Mouse (Mus musculus): ENCODE results near the gene Tas2r143. TPM values are rescaled to one million over a fixed set of nuclear protein-coding genes. Genes with fewer than 3 reads are reported as not detected.

Gene Tas2r143
- total and polyA plus RNA-seq, 2 experiments from 2014 or later, result not detected

DNA sequence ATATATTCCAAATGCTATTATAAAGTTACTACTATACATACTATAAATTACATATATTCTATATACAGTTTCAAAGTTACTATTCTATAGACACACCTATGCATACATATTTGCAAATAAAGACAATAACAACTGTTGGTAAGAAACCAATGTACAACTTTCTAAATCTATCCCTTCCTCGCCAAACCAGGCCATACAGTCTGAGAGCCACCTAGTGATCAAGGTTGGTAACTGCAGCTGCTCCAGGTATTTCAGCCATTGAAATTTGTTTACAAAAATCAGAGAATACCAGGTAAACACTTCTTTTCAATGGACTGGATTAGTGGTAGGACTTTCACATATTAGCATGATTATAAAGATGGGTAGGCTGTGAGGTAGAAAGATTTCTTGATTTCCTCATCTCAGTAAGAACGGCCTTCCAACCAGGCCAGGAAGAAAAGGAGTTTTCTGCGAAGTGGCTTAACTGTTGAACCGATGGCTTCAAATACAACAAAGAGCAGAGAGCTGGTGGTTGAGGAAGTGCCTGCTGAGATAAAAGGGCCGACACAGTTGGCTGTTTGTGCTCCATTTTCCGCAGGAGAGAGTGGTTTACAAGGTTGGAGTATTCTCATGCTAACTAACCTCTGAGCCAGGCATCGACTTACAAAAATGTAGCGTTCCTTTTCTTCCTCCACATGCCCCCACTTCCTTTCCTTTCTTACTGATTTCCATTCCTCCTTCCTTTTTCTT is 19.5 kb upstream of the Tas2r143 start:
- peak; percentile 90 for TF ChIP-seq CTCF (IDR thresholded peaks at IDR 0.05)
- H3K9ac ChIP-seq (replicated peaks; ENCODE audit: low read length, poor library complexity, severe bottlenecking), result no peak overlapping the region
- H3K27ac ChIP-seq (ENCODE audit: low read depth, low read length), result no peak overlapping the region
- WGBS, result 6% methylated on average over 8 of the region's 8 CpGs
- ATAC-seq (ENCODE audit: low FRiP score), result no peak
- no peaks in the 10 kb centered on the region for H3K4me1 ChIP-seq (ENCODE audit: insufficient read depth, low read length)
- peak; percentile 65 for DNase-seq (ENCODE audit: low spot score)
- H3K9me3 ChIP-seq (ENCODE audit: low read length), result no peaks in the 10 kb centered on the region
- no peaks in the 10 kb centered on the region for H3K27me3 ChIP-seq (ENCODE audit: insufficient read depth, low read length)
- H3K36me3 ChIP-seq (ENCODE audit: insufficient read depth, low read length), result no peaks in the 10 kb centered on the region
- no peak overlapping the region for H3K4me2 ChIP-seq (ENCODE audit: low read depth, low read length, poor library complexity, severe bottlenecking)
- no peak overlapping the region for H3K4me3 ChIP-seq (ENCODE audit: low read depth, low read length)

GRCm38 (mm10) chr6:42381221-42381620 is 18.8 kb upstream of the Tas2r143 start:
- no peak overlapping the region for H3K9ac ChIP-seq (replicated peaks; ENCODE audit: low read length, poor library complexity, severe bottlenecking)
- no peak overlapping the region for H3K27ac ChIP-seq (ENCODE audit: low read depth, low read length)
- no peak for DNase-seq (ENCODE audit: low spot score)
- H3K9me3 ChIP-seq (ENCODE audit: low read length), result no peaks in the 10 kb centered on the region
- no peak overlapping the region for H3K4me2 ChIP-seq (ENCODE audit: low read depth, low read length, poor library complexity, severe bottlenecking)
- H3K36me3 ChIP-seq (ENCODE audit: insufficient read depth, low read length), result no peaks in the 10 kb centered on the region
- no peak for TF ChIP-seq CTCF (IDR thresholded peaks at IDR 0.05)
- WGBS, result 24% methylated on average over 2 of the region's 2 CpGs
- H3K4me3 ChIP-seq (ENCODE audit: low read depth, low read length), result no peak overlapping the region
- no peak for ATAC-seq (ENCODE audit: low FRiP score)
- H3K4me1 ChIP-seq (ENCODE audit: insufficient read depth, low read length), result no peaks in the 10 kb centered on the region
- no peaks in the 10 kb centered on the region for H3K27me3 ChIP-seq (ENCODE audit: insufficient read depth, low read length)

GRCm38 (mm10) chr6:42381916-42382381 is 18.1 kb upstream of the Tas2r143 start:
- Histone ChIP-seq H3K9me3 (ENCODE audit: low read length) (no peaks in the 10 kb centered on the region), H3K36me3 (ENCODE audit: insufficient read depth, low read length) (no peaks in the 10 kb centered on the region), H3K4me2 (ENCODE audit: low read depth, low read length, poor library complexity, severe bottlenecking) (no peak overlapping the region), H3K27ac (ENCODE audit: low read depth, low read length) (no peak overlapping the region), H3K4me1 (ENCODE audit: insufficient read depth, low read length) (no peaks in the 10 kb centered on the region), H3K27me3 (ENCODE audit: insufficient read depth, low read length) (no peaks in the 10 kb centered on the region), H3K9ac (replicated peaks; ENCODE audit: low read length, poor library complexity, severe bottlenecking) (no peak overlapping the region), H3K4me3 (ENCODE audit: low read depth, low read length) (no peak overlapping the region)
- no peak for TF ChIP-seq CTCF (IDR thresholded peaks at IDR 0.05)
- DNase-seq (ENCODE audit: low spot score) (no peak), ATAC-seq (ENCODE audit: low FRiP score) (no peak)
- 71% methylated on average over 9 of the region's 9 CpGs for WGBS

DNA sequence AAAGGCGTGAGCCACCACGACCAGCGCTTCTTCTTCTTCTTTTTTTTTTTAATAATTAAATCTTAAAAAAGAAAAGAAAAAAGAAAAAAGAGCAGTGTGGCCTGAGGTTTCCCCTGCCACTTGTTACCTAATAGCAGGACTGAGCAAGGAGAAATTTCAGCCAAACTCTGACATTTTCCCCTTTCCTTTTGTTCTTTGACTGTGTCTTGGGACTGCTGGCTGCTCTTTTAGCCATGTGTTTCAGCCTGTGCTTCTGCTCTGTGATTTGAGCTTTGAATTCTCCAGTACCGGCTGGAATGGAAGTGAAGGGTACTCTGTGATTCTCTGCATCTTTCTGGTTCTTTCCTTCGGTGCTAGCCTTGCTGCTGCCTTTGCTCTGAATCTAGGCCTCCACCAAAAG is 16.7 kb upstream of the Tas2r143 start:
- Histone ChIP-seq H3K9ac (replicated peaks; ENCODE audit: low read length, poor library complexity, severe bottlenecking) (no peak overlapping the region), H3K4me3 (ENCODE audit: low read depth, low read length) (no peak overlapping the region), H3K4me1 (ENCODE audit: insufficient read depth, low read length) (no peaks in the 10 kb centered on the region), H3K4me2 (ENCODE audit: low read depth, low read length, poor library complexity, severe bottlenecking) (no peak overlapping the region), H3K27ac (ENCODE audit: low read depth, low read length) (no peak overlapping the region), H3K27me3 (ENCODE audit: insufficient read depth, low read length) (no peaks in the 10 kb centered on the region), H3K36me3 (ENCODE audit: insufficient read depth, low read length) (no peaks in the 10 kb centered on the region), H3K9me3 (ENCODE audit: low read length) (no peaks in the 10 kb centered on the region)
- no peak for DNase-seq (ENCODE audit: low spot score)
- 91% methylated on average over 5 of the region's 5 CpGs for WGBS
- TF ChIP-seq CTCF (IDR thresholded peaks at IDR 0.05), result no peak
- ATAC-seq (ENCODE audit: low FRiP score), result no peak

DNA sequence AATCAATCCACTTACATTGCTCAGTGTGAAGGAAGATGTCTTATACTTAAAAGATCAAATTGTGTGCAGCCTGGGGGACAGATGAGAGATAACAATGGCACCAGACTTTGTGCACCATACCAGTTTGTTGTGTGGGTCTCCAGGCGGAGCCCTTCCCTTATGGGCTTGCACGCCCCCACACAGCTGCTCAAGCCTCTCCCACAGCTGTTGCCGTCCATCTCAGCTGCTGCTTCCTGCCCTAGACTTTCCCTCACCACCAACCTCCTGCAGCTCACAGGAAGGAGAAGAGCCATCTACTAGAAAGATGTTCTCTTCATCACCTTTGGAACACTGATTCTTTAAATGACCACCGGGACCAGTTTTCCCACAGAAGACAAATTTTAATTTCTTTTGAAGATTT is 14.4 kb upstream of the Tas2r143 start:
- TF ChIP-seq CTCF (IDR thresholded peaks at IDR 0.05), result no peak
- no peak for ATAC-seq (ENCODE audit: low FRiP score)
- Histone ChIP-seq H3K9me3 (ENCODE audit: low read length) (no peaks in the 10 kb centered on the region), H3K4me2 (ENCODE audit: low read depth, low read length, poor library complexity, severe bottlenecking) (no peak overlapping the region), H3K27ac (ENCODE audit: low read depth, low read length) (no peak overlapping the region), H3K36me3 (ENCODE audit: insufficient read depth, low read length) (no peaks in the 10 kb centered on the region), H3K4me1 (ENCODE audit: insufficient read depth, low read length) (no peaks in the 10 kb centered on the region), H3K27me3 (ENCODE audit: insufficient read depth, low read length) (no peaks in the 10 kb centered on the region), H3K9ac (replicated peaks; ENCODE audit: low read length, poor library complexity, severe bottlenecking) (no peak overlapping the region), H3K4me3 (ENCODE audit: low read depth, low read length) (no peak overlapping the region)
- 86% methylated on average over 4 of the region's 4 CpGs for WGBS
- DNase-seq (ENCODE audit: low spot score), result no peak

GRCm38 (mm10) chr6:42391796-42392330 is 8.2 kb upstream of the Tas2r143 start:
- H3K4me3 ChIP-seq (ENCODE audit: low read depth, low read length), result no peak overlapping the region
- H3K9ac ChIP-seq (replicated peaks; ENCODE audit: low read length, poor library complexity, severe bottlenecking), result no peak overlapping the region
- H3K4me2 ChIP-seq (ENCODE audit: low read depth, low read length, poor library complexity, severe bottlenecking), result no peak overlapping the region
- 68% methylated on average over 2 of the region's 2 CpGs for WGBS
- DNase-seq (ENCODE audit: low spot score) (no peak), ATAC-seq (ENCODE audit: low FRiP score) (no peak)
- TF ChIP-seq CTCF (IDR thresholded peaks at IDR 0.05), result no peak
- H3K27me3 ChIP-seq (ENCODE audit: insufficient read depth, low read length), result no peaks in the 10 kb centered on the region
- no peaks in the 10 kb centered on the region for H3K36me3 ChIP-seq (ENCODE audit: insufficient read depth, low read length)
- no peaks in the 10 kb centered on the region for H3K4me1 ChIP-seq (ENCODE audit: insufficient read depth, low read length)
- H3K27ac ChIP-seq (ENCODE audit: low read depth, low read length), result no peak overlapping the region
- H3K9me3 ChIP-seq (ENCODE audit: low read length), result no peaks in the 10 kb centered on the region

All from midbrain, postnatal 0 days (tissue).